8 mouse cellular contexts compared by ENCODE assay signal in the genomic region with DNA sequence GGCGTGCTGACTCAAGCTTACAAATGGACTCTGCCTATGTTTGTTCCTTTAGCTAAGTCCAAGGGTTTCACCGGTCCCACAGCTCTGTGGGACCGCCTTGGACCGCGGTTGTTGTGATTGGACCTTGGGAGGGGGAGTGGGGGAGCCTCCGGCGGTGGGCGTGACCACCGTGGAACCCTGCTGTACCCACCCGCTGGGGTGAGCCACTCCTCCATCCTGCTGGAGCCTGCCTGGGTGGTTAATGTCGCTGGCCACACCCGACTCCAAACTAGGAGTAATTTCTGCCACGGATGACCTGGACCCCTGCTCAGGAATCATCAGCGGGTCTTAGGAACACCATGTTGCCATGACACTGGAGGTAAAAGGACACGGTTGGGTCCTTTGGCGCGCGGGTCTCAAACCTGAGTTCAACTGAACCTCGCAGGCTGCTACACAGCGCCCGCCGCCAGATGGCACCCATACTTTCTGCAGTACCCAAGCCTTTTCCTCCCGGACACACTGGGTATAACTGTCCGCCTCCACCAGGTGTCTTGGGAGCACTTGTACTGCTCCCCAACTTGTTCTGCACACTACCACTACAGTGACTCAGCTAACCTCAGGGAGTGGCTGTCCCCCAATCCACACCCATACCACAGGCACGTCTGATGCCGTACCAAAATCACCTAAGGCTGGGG. TPM values are rescaled to one million over a fixed set of nuclear protein-coding genes. Genes with fewer than 3 reads are reported as not detected.
DNase-seq lines count a peak whose midpoint lies in the region; ATAC-seq lines count a peak whose summit lies in the region.

No protein-coding gene starts in this region.

- no peaks in the 10 kb centered on the region for H3K4me1 ChIP-seq in hindbrain, embryonic 11.5 days (replicated peaks; ENCODE audit: control insufficient read depth, insufficient read depth, low read length)

- peak; percentile 82 for DNase-seq in MN1 (ENCODE audit: low spot score)
- DNase-seq in cerebellum, adult 8-10 months: peak; percentile 77
- DNase-seq in forelimb bud, embryonic 11.5 days (ENCODE audit: low read depth, low spot score): peak; percentile 83
- peak; percentile 83 for DNase-seq in hindbrain, embryonic 11.5 days (ENCODE audit: low spot score)
- DNase-seq in layer of hippocampus, postnatal 14 days (ENCODE audit: low spot score in 2 of 2): peak; percentile 65 to 68
- peak; percentile 91 for DNase-seq in lung, postnatal 36 days
- peak; percentile 70 for DNase-seq in retina, postnatal 7 days (ENCODE audit: low read depth, low spot score)
- peak; percentile 71 to 78 for DNase-seq in urinary bladder, adult 18-20 months (ENCODE audit: low spot score in 2 of 2)

- no peaks in the 10 kb centered on the region for H3K36me3 ChIP-seq in hindbrain, embryonic 11.5 days (ENCODE audit: control insufficient read depth, insufficient read depth, low read length)

- ATAC-seq in hindbrain, embryonic 11.5 days (ENCODE audit: low FRiP score): peak; percentile 88

- H3K27me3 ChIP-seq in hindbrain, embryonic 11.5 days (ENCODE audit: control insufficient read depth, insufficient read depth, low read length): no peaks in the 10 kb centered on the region

- H3K9me3 ChIP-seq in hindbrain, embryonic 11.5 days (ENCODE audit: control insufficient read depth, low read length): no peaks in the 10 kb centered on the region

- peak overlapping the region; percentile 54 for H3K4me2 ChIP-seq in hindbrain, embryonic 11.5 days (replicated peaks; ENCODE audit: low read depth, low read length)

- H3K27ac ChIP-seq in hindbrain, embryonic 11.5 days (ENCODE audit: low read depth, low read length): no peak overlapping the region

- peak overlapping the region; percentile 37 for H3K9ac ChIP-seq in hindbrain, embryonic 11.5 days (ENCODE audit: low read depth, low read length)

- 2% methylated on average over 26 of the region's 26 CpGs for WGBS in hindbrain, embryonic 11.5 days

- peak overlapping the region; percentile 19 for H3K4me3 ChIP-seq in hindbrain, embryonic 11.5 days (ENCODE audit: low read depth, low read length)

RNA-seq across cellular contexts. Expression of gene Pdpk1, which starts 1.3 kb away (rescaled TPM):
- 46.5 and 61.7 TPM in 2 replicates for polyA plus RNA-seq in hindbrain, embryonic 11.5 days (2014; fragmentation: Nextera tagmentation; extraction: Ambion mirVana)
- 100 to 1,000 TPM; 102 to 107 TPM for total RNA-seq in layer of hippocampus, postnatal 14 days (2021)

RNA-seq across cellular contexts. Expression of gene Amdhd2, which starts 11.5 kb away (rescaled TPM):
- 31.1 and 33.1 TPM in 2 replicates for polyA plus RNA-seq in hindbrain, embryonic 11.5 days (2014; fragmentation: Nextera tagmentation; extraction: Ambion mirVana)
- 10 to 100 TPM; 27.4 to 33.7 TPM for total RNA-seq in layer of hippocampus, postnatal 14 days (2021)

RNA-seq across cellular contexts. Expression of gene Atp6v0c, which starts 17.5 kb away (rescaled TPM):
- 499 and 514 TPM in 2 replicates for polyA plus RNA-seq in hindbrain, embryonic 11.5 days (2014; fragmentation: Nextera tagmentation; extraction: Ambion mirVana)
- 1,000 to 10,000 TPM; 1,388 to 1,424 TPM for total RNA-seq in layer of hippocampus, postnatal 14 days (2021)

RNA-seq across cellular contexts. Expression of gene Tbc1d24, which starts 53.3 kb away (rescaled TPM):
- 6.2 and 6.3 TPM in 2 replicates for polyA plus RNA-seq in hindbrain, embryonic 11.5 days (2014; fragmentation: Nextera tagmentation; extraction: Ambion mirVana)
- 10 to 100 TPM; 71.1 to 75.8 TPM for total RNA-seq in layer of hippocampus, postnatal 14 days (2021)

RNA-seq across cellular contexts. Expression of gene Ntn3, which starts 57.3 kb away (rescaled TPM):
- polyA plus RNA-seq in hindbrain, embryonic 11.5 days (2014; fragmentation: Nextera tagmentation; extraction: Ambion mirVana): 4.4 and 5.0 TPM in 2 replicates
- total RNA-seq in layer of hippocampus, postnatal 14 days (2021): 10 to 100 TPM; 12.3 to 12.4 TPM
